Mouse (Mus musculus) R1 (cell line): ENCODE measurements around the gene Rasl12.

Experiments
- DNase-seq: peaks from one replicate; pipeline ENCODE4 v3.0.0-alpha.2; 2018; ENCODE audit warnings: low read depth, low spot score

The Rasl12 gene

DNA sequence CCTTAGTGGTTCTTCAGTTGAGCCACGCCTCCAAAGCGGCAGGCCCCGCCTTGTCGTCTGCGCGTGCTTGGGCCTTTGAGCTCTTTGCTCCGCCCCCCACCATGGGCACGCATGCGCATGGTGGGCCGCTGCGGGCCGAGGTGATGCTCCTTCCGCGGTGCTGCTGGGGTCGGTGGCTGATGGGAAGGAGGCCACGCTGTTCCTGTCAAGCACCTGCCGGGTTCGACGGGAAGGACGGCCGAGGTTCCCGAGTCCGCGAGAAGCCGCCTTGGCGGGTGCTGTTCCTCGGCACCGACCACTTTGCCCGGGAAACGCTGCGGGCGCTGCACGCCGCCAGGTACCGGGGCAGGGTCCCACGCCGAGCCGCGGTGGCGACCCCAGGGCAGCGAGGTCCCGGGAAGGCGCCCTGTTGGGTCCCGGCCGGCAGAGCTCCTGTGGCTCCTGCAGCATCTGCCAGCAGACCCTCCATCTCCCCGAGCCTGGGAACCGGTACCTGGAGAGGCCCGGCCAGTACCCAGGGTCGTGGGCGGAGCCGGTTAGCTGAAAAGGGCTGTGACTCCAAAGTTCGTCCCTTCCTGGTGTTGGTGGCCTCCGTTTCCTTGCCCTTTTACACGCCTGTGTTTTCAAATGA is 37.5 kb downstream of the Rasl12 start, which contains the start of gene Mtfmt:
Gene Mtfmt, plus strand, starts transcription at position 112 of the 631 bp plus-strand sequence.
- peak; percentile 96 for DNase-seq

DNA sequence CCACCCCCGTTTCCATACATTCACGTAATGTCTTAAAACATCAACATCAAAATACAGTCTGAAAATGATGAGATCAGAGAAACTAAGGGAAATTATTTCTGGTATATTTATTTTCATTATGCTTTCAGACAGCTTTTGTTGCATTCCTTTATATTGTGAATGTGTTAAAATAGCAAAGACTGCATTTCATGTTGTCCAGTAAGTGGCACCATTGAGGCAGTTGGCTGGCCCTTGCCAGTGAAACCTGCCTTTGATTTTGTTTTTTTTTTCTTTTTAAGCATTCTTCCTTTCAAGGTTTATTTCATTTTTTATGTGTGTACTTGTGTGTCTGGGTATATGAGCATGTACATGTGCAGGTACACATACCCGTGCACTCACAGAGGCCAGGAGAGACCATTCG is 46.4 kb downstream of the Rasl12 start:
- no peak for DNase-seq

DNA sequence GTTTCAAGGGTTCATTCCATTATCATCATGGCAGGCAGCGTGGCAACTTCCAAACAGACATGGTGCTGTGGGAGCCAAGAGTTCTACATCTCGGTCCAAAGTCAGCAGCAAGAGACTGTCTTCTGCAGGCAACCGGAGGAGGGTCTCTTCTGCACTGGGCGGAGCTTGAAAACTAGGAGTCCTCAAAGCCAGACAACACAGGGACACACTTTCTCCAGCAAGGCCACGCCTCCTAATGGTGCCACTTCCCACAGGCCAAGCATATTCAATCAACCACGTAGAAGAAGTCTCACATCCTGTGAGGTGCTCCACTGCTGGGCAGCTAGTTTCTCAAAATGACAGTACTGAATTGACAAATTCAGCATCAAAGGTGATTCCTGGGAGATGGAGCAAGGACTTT is 49.6 kb downstream of the Rasl12 start:
- DNase-seq = peak; percentile 77

- DNase-seq = no peak
Measured at GRCm38 (mm10) chr9:65458975-65459374, 60.7 kb downstream of the Rasl12 start.

DNA sequence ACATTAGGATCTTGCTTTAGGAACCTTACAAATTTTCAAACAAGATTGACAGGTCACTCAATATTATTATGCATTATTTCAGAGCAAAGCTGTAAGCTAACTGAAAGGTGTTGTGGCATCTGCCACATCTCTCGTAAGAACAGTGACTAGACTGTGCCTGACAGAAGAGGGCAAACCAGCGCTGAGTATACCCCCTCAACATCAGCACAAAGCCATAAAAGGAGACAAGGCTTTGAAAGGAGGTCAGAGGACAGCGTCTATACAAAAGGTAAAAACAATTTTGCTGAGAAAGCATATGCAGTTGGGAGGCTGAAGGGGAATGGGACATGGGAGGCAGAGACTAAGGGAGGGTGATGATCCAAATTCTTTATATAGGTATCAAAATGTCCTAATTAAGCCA is 61.9 kb downstream of the Rasl12 start:
- no peak for DNase-seq

GRCm38 (mm10) chr9:65460732-65461442 is 62.6 kb downstream of the Rasl12 start, which contains the start of gene Spg21:
Gene Spg21 (plus strand): TSS chr9:65460947.
- DNase-seq = peak; percentile 93

GRCm38 (mm10) chr9:65462544-65462943 is 64.2 kb downstream of the Rasl12 start:
- no peak for DNase-seq

- no peak for DNase-seq
Measured at GRCm38 (mm10) chr9:65464161-65464560, 65.9 kb downstream of the Rasl12 start.
